Mouse (Mus musculus) ovary, postnatal 36 days (tissue): ENCODE measurements around the gene Ncam2.
A peak's percentile ranks its signal among the peaks of the same experiment; 100 is the strongest.
"Not testable (repeated sequence)": the region's sequence is repeated elsewhere in the genome, so short reads cannot be mapped to it uniquely, and the experiment has no call there.

Experiments used
- DNase-seq: peaks from one replicate; pipeline ENCODE4 v3.0.0; 2022; ENCODE audit warnings: low spot score, mixed read lengths

The Ncam2 gene

GRCm38 (mm10) chr16:81285882-81286281, 85.4 kb downstream of the Ncam2 start:
- DNase-seq: no peak

- no peak for DNase-seq
Measured at GRCm38 (mm10) chr16:81303806-81304205, 103.3 kb downstream of the Ncam2 start.

DNA sequence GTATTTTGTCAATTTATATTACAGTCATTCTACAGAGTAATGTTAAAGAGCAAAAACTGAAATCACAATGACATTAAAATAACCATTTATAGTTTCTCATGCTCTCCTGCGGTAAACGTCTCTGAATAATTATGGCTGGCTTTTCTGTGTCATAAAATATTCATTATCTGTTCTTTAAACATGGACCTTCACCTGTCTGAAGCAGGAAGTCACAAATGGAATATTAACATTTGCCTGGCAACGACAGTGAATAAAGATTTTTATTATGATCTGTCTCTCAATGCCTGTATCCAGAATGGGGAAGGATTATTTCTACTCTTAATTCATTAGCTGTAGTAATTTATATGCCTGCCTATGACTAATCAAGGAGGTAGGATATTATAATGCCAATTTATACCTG, 108.7 kb downstream of the Ncam2 start:
- DNase-seq: no peak

GRCm38 (mm10) chr16:81319037-81319436, 118.5 kb downstream of the Ncam2 start:
- DNase-seq: no peak

- DNase-seq: peak; percentile 23
Measured at GRCm38 (mm10) chr16:81330539-81330938, 130.0 kb downstream of the Ncam2 start.

DNA sequence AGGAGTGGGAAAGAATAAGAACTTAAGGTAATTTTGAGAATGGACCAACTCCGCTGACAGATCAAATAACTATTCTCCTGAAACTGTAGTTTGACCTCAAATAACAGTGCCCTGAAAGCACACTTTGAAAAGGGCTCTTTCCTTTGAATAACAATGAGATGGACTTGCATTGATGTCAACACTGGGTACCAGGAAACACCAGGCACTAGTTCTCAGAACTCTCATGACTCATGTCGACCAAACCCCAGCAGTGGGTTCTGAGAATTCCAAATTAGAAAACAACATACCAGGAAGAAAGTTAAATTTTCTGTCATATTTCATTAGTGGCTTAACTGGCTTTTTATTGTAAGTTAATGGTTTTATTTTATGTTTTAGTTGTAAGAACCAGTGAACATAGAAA, 165.4 kb downstream of the Ncam2 start:
- no peak for DNase-seq

GRCm38 (mm10) chr16:81374234-81374633, 173.7 kb downstream of the Ncam2 start:
- no peak for DNase-seq

DNA sequence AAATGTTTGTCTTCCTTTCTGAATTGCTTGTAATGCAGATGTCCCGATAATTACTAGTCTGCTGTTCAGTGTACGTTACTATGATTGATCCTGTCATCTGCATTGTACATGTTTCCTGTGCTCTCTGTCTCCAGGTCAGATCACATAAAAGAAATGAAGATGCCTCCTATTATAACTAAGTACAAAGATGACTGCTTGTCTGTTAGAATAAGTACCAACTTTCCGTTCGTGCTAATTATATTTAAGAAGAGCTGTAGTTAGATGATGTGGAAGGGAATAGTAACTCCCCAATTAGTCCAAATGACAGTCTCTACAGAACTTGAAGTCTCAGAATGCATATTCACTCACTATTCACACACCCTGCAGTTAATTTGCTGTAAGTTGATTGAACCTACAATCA, 179.9 kb downstream of the Ncam2 start:
- no peak for DNase-seq

DNA sequence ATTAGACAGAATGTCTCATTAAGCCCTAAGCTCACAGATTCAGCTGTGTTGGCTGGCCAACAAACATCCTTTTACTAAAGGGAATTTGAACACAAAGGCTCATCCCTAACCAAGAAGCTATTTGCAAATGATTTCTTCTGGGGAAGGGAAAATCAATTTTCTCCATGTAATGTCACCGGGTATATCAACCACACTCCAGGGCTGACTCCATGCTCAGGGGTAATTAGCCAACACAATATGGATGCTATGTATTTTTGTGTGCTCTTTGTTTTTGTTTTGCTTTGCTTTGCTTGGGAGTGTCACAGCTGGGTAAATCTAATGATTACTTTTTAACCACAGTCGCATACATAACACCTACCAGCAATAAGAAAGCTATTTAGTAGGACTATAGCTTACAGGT, 188.1 kb downstream of the Ncam2 start:
- no peak for DNase-seq

GRCm38 (mm10) chr16:81434559-81434958, 234.1 kb downstream of the Ncam2 start:
- DNase-seq: no peak

GRCm38 (mm10) chr16:81437091-81437867, 236.8 kb downstream of the Ncam2 start:
- DNase-seq: no peak

GRCm38 (mm10) chr16:81437868-81438249, 237.4 kb downstream of the Ncam2 start:
- DNase-seq: no peak

GRCm38 (mm10) chr16:81450851-81451250, 250.4 kb downstream of the Ncam2 start:
- DNase-seq: no peak

DNA sequence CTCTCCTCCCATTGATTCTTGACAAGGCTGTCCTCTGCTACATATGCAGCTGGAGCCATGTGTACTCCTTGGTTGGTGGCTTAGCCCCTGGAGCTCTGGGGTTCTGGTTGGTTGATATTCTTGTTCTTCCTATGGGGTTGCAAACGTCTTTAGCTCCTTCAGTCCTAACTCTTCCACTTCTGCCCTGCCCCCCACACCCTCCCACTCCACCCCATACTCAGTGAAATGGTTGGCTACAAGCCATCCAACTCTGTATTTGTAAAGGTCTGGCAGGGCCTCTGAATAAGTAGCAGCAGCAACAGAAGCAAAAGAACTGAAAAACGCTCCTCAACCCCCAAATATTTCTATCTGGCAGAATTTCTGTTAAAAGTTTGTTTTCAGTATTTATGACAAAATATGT, 252.5 kb downstream of the Ncam2 start:
- no peak for DNase-seq

DNA sequence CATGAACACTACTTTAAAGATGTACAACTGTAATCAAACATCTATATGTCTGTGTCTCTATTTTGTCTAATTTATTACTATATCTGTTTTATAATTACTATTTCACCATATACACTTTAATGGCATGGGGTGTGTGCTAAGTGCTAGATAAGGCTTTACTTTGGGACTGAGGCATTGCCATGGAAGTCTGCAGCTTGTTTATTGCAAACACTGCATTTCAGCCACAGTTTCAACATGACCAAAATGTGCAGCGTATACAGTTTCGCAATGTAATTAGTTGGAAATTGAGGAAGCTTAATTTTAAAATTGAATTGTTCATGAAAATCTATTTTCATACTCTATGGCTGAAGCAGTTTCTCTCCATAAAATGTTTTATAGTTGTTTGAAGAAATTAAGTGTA, 254.0 kb downstream of the Ncam2 start:
- no peak for DNase-seq

GRCm38 (mm10) chr16:81462731-81463130, 262.2 kb downstream of the Ncam2 start:
- DNase-seq: not testable (repeated sequence)

DNA sequence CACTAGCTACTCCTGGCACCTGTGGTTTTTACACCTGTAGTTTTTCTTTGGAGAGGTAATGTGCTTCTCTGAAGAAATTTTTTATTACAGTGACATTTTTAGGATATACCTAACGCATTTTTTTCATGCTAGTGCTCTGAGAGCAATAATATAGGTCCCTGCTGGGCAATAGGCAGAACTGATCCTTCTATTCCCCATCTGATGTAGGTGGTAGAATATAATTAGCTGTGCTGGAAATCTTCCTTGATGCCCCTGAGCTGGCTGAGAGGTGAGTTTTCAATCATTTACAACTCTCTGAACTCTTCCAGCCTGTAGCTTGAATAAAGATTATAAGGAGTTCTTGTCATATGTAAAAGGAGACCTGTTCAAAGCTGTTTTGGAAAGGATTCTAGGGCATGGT, 272.4 kb downstream of the Ncam2 start:
- no peak for DNase-seq

- DNase-seq: no peak
Measured at GRCm38 (mm10) chr16:81481058-81481457, 280.6 kb downstream of the Ncam2 start.

DNA sequence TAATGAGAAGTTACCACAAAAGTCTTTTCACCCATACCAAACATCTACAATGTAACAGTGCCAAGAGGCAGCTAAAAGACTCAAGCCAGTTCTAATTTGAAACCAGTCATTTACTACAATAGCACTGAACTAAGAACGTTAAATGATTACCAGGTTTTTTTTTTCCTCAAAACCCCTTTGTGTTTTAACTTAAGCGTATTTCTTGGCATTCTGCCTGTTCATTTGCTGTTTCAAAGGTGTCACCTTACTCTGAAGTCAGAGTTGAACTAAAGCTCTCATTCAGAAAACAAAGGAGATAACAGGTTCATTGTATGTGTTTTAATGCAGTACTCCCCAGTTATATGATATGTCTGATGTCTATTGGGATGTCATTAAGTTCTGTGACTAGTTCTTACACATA, 295.6 kb downstream of the Ncam2 start:
- DNase-seq: no peak

DNA sequence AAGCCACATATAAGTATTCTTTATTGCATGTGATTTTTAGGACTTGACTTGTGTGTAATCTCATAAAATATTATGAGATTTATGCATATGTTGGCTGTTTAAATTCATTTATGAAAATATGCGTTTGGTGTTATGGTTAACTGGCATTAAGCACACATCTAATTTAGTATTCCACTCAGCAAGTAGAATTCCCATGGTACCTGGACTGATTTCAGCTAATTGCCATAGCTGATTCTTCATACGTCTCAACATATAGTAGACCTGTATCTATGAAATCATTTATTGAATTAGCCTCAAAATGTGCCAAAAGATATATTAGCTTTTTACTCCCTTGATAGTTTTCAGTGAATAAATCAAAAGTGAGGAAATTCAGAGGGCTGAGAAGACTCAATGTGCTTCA, 302.1 kb downstream of the Ncam2 start:
- DNase-seq: no peak

GRCm38 (mm10) chr16:81536230-81536629, 335.7 kb downstream of the Ncam2 start:
- DNase-seq: no peak

- DNase-seq: no peak
Measured at GRCm38 (mm10) chr16:81587565-81588107, 387.1 kb downstream of the Ncam2 start.

GRCm38 (mm10) chr16:81623276-81623675, 422.8 kb downstream of the Ncam2 start:
- no peak for DNase-seq

- DNase-seq: no peak
Measured at GRCm38 (mm10) chr16:81623776-81624175, 423.3 kb downstream of the Ncam2 start.
